Mouse (Mus musculus) neutrophil, adult 83 days (primary cell): Measurements from ENCODE around the gene Cdt1. TPM values are rescaled to one million over a fixed set of nuclear protein-coding genes. Genes with fewer than 3 reads are reported as not detected.

Experiments used
- total RNA-seq, 2 experiments: library from RNA; stranded (reverse); gene quantifications; one replicate each; pipeline ENCODE4 v1.2.4; 2023

Gene Cdt1
- total RNA-seq, result 10 to 100 TPM; 51.4 to 59.5 TPM

DNA sequence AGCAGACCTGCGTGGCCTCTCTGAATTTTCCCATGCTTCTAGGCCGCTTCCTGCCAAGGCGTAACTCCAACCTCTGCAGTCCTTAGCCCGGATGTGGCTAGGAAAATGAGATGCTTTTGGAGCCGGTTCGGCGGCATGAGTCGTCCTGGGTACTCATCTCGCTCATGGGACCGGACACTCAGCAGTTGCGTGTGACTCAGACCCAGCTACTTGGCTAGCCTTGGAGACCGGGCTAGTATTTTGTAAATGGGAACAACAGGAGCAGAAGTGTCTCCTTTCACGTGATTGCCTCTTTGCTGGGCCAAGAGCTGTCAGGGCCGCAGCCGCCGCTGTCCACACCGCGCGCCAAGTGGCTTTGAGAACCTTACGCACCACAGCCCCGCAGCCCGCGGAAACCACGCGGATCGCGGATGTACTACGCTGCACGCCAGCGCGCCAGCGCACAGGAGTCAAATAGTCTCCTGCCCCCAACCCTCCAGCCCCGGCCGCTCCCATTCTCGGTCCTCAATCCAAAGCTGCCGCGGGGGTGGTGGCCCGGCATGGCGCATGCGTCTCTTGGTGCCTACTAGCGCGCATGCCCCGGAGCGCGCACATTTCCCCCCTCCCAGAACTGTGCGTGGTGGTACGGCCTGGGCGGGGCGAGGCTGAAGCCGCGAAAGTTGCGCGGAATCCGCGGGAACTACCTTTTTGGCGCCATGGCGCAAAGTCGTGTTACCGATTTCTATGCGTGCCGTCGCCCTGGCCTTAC is at the start of gene Cdt1:
Gene Cdt1 (plus strand): TSS at position 655 of the 748 bp plus-strand sequence.

DNA sequence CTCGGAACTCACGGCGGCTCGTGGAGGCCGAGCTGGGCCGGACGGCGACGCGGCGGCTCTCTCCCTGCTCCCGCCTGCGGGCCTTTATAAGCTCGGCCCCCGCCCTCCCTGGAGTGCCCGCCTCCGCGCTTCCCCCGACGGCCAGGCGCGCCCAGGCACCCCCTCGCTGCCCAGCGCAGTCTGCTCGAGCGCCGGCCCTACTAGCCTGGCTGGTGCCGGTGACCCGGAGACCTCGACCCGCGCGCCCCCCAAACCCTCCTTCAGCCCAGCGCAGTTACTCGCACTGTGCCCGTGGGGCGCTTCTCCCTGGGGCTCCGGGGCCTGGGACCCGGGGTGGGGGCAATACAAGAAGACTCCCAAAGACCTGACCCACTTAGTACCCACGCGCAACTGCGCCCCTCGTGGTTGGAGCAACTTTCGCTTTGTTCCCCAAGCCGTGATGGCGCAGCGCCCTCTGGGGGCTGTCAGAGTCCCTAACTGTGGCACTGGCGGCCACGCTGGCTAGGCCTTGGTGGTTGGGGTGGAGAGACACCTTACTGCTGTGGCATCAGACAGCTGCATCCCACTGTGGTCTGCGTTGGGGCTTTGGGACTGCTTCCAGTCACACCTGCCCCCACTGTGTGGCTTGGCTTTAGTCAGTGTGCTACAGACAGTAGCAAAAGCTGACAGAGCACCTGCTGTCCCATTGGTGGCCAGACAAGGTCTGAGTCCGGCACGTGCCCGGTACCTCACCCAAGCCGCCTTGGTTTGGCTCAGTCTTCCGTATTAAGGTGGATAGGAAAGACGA is 16.4 kb upstream of the Cdt1 start, which contains the start of gene Piezo1:
Gene Piezo1 (minus strand): TSS at position 65 of the 787 bp plus-strand sequence.

DNA sequence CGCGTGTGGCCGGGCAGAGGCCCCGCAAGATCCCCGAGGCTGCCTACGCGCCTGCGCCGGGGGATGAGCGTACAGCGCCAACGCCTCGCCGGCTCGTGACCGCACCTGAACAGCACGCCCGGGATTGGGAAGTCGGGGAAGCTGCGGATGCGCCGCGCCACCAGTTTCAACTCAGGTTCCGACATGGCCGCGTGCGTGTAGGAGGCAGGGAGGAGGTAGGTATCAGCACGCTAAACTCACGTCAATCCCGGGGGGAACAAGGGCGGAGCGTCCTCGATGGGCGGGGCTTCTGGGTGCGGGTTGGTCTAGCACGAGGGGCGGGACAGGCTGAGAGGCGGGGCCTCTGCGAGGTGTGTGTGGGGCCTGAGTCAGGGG is 8.8 kb downstream of the Cdt1 start, which contains the start of gene Aprt:
Gene Aprt (minus strand): TSS at position 262 of the 375 bp plus-strand sequence.

DNA sequence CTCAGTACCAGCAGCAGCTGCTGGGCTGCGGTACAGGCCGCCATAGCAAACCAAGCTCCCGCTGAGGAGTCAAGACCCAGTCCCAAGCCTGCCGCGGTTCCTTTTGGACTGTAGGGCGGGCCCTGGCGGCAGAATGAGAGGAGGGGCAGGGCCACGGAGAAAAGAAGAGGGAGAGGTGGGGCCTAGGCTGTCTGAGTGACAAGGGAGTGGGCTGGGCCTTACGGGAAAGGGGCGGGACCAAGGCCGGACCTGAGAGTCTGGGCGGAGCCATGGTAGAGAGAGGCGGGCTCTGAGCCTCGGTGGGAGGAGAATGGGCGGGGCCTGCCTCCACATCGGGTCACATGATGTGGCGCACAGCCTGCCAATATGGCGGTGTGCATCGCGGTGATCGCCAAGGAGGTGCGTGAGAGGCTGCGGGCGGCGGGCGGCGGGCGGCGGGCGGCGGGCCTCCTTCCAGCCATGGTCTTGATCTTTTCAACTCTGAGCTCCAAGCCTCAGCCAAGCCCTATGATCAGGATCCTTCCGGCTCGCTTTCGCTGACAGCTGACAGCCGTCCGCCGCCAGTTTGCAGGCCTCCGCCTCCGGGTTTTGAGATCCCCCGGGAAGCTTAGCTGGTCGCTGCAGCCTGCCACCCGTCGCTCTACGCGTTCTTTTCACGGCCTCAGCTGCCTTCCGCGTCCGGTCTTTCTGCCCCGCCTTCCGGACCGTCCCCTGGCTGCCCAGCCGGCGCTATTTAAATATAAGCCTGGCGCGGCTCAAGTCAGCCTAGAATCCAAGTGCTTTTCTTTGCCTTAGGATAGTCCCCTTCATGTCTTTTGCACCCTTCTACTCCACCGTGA is 43.7 kb downstream of the Cdt1 start, which contains the start of the genes Galns and Trappc2l:
Gene Galns (minus strand): TSS at position 169 of the 839 bp plus-strand sequence.
Gene Trappc2l (plus strand): TSS at position 346 of the 839 bp plus-strand sequence.

DNA sequence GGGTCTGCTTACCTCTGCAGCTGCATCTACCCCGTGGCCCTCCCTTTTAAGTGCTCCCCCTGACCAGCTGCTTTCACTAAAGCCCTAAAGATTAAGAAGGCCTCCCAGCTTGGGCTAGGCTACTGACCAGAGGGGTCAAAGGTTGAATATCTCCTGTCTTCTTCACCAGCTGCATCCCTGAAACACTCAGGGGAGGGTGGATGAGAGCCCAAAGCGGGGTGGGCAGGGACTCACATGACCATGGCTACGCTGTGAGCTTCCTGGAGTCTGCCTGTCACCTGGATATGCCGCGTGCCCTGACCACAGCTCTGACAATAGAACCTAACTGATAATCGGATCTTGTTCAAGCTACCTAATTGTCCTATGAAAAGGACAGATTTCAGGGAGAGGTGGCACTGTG is 54.9 kb downstream of the Cdt1 start, which contains the start of gene Pabpn1l:
Gene Pabpn1l (minus strand): TSS at position 13 of the 400 bp plus-strand sequence.

Other genes starting within 250 kb of the Cdt1 start
- not detected for gene Trhr2, start 207.3 kb upstream of the Cdt1 start, total RNA-seq
- 10 to 100 TPM; 55.6 to 56.3 TPM for gene Zc3h18, start 191.4 kb upstream of the Cdt1 start, total RNA-seq
- gene Il17c, start 146.0 kb upstream of the Cdt1 start, total RNA-seq, result not detected
- 100 to 1,000 TPM; 778 to 797 TPM for gene Cyba, start 135.1 kb upstream of the Cdt1 start, total RNA-seq
- 10 to 100 TPM in 1 of 2 experiments, 1 to 10 TPM in 1; 8.6 to 10.3 TPM for gene Mvd, start 124.6 kb upstream of the Cdt1 start, total RNA-seq
- not detected for gene Snai3, start 107.3 kb upstream of the Cdt1 start, total RNA-seq
- gene Rnf166, start 92.0 kb upstream of the Cdt1 start, total RNA-seq, result 10 to 100 TPM; 46.3 to 60.3 TPM
- gene Ctu2, start 91.9 kb upstream of the Cdt1 start, total RNA-seq, result 10 to 100 TPM; 10.5 to 12.6 TPM
- gene Piezo1, start 16.7 kb upstream of the Cdt1 start, total RNA-seq, result 10 to 100 TPM; 36.0 to 51.0 TPM
- gene Aprt, start 8.9 kb downstream of the Cdt1 start, total RNA-seq, result 100 to 1,000 TPM; 172 to 173 TPM
- 10 to 100 TPM; 72.6 to 77.7 TPM for gene Galns, start 43.4 kb downstream of the Cdt1 start, total RNA-seq
- 10 to 100 TPM; 37.4 to 43.3 TPM for gene Trappc2l, start 43.6 kb downstream of the Cdt1 start, total RNA-seq
- not detected for gene Pabpn1l, start 54.7 kb downstream of the Cdt1 start, total RNA-seq
- 10 to 100 TPM; 20.6 to 29.3 TPM for gene Cbfa2t3, start 131.1 kb downstream of the Cdt1 start, total RNA-seq
- 1 to 10 TPM; 7.3 to 7.9 TPM for gene Acsf3, start 207.5 kb downstream of the Cdt1 start, total RNA-seq